Mouse (Mus musculus): Measurements from ENCODE around the gene Fsd1.
A peak's percentile ranks its signal among the peaks of the same experiment; 100 is the strongest.

Fsd1 gene

DNA sequence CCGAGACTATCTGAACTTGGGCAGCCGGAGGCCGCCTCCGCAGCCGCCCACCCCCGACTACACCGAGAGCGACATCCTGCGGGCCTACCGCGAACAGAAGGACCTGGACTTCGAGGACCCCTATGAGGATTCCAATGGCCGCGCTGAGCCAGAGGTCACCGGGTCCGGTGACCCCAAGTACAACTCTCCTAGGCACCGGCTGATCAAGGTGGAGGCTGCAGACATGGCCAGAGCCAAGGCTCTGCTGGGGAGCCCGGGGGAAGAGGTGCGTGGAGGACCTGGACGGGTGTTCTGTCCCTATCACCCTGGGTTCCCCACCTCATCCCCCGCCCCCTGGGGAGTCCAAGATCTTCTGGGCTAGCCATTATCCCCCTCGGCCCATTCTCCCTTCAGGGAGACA, 14.9 kb upstream of the Fsd1 start:
- H3K27me3 ChIP-seq (ENCODE audit: control insufficient read depth, insufficient read depth, low read length, poor library complexity, severe bottlenecking): no peaks in the 10 kb centered on the region
- no peaks in the 10 kb centered on the region for H3K36me3 ChIP-seq (ENCODE audit: control insufficient read depth, insufficient read depth, low read length, poor library complexity, severe bottlenecking)
- no peak for DNase-seq (ENCODE audit: low read depth, low spot score)

DNA sequence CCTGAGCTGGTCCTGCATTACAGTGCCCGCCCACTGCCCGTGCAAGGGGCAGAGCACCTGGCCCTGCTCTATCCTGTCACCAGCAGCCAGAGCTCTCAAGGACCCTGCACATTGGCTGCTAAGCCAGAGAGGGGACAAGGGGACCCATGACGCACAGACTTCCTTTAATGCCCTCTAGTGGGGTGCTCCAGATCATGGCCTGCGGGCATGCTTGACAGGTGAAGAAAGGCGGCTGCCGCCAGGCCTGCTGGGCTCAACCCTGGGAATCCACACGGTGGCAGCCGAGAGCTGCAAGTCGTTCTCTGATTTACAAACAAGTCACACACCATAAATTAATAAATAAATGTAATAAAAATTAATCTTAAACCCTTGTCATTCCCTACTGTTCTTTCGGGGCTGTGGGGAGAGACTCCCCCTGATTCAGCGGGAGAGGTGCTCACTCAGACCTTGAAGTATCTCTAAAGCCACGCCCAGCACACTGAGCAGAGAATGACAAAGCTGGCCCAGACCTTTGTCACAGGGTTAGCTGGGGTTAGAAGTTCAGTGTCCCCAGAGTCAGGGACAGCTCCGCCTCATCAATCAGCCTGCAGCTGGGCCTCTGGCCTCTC, 9.9 kb upstream of the Fsd1 start:
- DNase-seq (ENCODE audit: low read depth, low spot score): peak; percentile 84
- H3K36me3 ChIP-seq (ENCODE audit: control insufficient read depth, insufficient read depth, low read length, poor library complexity, severe bottlenecking): no peaks in the 10 kb centered on the region

DNA sequence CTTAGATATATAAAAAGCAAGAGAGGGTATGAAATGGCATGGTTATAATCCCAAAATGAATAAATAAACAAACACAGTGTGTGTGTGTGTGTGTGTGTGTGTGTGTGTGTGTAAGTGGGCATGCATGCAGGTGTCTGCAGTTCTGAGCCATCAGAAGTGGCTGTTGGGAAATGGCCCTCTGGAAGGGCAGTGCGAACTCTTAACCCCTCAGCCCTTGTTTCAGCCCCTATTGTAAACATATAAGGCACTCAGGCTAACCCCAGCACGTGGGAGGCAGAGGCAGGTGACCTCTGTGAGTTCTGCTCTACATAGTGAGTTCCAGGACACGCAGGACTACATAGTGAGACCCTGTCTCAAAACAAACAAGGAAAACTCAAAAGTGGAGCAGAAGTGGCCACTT, 9.0 kb upstream of the Fsd1 start:
- DNase-seq (ENCODE audit: low read depth, low spot score): no peak
- H3K36me3 ChIP-seq (ENCODE audit: control insufficient read depth, insufficient read depth, low read length, poor library complexity, severe bottlenecking): no peaks in the 10 kb centered on the region
- H3K27me3 ChIP-seq (ENCODE audit: control insufficient read depth, insufficient read depth, low read length, poor library complexity, severe bottlenecking): no peaks in the 10 kb centered on the region

More for the DNA sequence above, 9.9 kb upstream of the Fsd1 start:
- no peaks in the 10 kb centered on the region for H3K27me3 ChIP-seq (ENCODE audit: control insufficient read depth, insufficient read depth, low read length, poor library complexity, severe bottlenecking)

DNA sequence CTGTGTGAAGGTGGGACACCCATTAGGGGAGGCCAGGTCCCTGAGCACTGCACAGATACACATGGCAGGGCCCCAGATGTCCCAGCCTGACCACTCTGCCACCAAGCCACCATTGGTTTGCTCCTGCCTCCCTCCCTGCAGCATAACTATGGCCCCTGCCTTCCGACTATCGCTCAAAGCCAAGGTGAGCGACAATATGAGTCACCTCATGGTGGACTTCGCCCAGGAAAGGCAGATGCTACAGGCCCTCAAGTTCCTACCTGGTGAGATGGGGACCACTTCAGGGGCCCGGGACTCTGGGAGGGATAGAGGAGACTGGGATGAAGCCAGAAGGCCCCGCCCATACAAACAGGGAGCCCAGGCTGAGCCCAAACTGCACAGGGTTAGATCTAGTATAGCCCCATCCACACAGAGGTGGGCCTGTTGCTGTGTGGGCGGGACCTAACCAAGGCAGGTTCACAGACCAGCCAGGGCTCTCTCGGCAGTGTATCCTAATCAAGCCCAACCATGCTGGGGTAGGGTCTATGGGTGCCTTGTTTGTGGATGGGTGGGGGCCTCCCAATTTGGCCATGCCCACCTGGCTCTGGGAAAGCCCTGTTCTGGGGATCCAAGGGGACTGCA, 4.1 kb downstream of the Fsd1 start:
- H3K36me3 ChIP-seq (ENCODE audit: control insufficient read depth, insufficient read depth, low read length, poor library complexity, severe bottlenecking): no peaks in the 10 kb centered on the region
- no peak for DNase-seq (ENCODE audit: low read depth, low spot score)
- H3K27me3 ChIP-seq (ENCODE audit: control insufficient read depth, insufficient read depth, low read length, poor library complexity, severe bottlenecking): no peaks in the 10 kb centered on the region

DNA sequence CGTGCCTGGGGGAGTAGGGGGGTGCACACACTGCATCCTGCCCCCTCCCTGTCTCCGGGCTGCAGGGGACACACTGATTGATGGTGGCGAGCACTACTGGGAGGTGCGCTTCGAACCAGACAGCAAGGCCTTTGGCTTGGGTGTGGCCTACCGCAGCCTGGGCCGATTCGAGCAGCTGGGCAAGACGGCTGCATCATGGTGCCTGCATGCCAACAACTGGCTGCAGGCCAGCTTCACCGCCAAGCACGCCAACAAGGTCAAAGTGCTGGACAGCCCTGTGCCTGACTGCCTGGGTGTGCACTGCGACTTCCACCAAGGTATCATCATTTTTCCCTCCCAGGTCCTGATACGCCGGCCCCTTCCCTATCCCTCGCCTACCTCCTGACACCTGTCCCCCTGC, 9.7 kb downstream of the Fsd1 start:
- no peaks in the 10 kb centered on the region; the same call in 1 of the 2 replicates for H3K27me3 ChIP-seq (ENCODE audit: control insufficient read depth, insufficient read depth, low read length, poor library complexity, severe bottlenecking)
- H3K36me3 ChIP-seq (ENCODE audit: control insufficient read depth, insufficient read depth, low read length, poor library complexity, severe bottlenecking): no peaks in the 10 kb centered on the region
- DNase-seq (ENCODE audit: low read depth, low spot score): no peak

DNA sequence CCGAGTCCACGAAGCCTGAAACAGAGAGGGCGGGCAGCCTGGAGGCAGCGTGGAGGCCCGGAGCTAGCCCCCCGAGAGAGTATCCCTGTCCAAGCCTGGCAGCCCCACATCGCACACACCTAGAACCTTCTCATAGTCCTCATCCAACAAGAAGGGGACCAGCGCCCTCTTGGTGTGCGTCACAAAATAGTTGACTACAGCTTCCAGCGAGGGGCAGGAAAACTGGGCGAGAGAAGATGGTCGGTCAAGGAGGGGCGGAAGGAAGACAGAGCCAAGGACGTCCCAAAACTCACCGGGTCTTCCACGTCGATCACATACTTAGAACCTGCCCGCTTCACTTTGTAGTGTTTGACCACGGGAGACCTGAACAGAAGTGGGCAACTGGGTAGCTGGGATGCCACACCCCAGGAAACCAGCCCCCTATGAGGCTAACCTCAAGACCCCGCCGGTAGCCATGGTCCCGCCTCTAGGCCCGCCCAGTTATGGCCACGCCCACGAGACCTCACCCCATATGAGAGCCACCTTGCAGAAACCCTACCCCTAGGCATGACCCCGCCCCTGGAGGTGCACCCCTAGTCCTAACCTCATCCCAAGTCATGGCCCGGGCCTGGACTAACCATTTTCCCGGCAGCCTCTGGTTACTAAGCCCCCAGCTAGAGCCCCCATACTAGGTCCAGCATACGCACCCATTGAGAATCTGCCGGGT, 13.6 kb downstream of the Fsd1 start:
- Histone ChIP-seq H3K36me3 (ENCODE audit: control insufficient read depth, insufficient read depth, low read length, poor library complexity, severe bottlenecking) (no peaks in the 10 kb centered on the region), H3K27me3 (ENCODE audit: control insufficient read depth, insufficient read depth, low read length, poor library complexity, severe bottlenecking) (no peaks in the 10 kb centered on the region; the same call in 1 of the 2 replicates)
- DNase-seq (ENCODE audit: low read depth, low spot score): no peak

DNA sequence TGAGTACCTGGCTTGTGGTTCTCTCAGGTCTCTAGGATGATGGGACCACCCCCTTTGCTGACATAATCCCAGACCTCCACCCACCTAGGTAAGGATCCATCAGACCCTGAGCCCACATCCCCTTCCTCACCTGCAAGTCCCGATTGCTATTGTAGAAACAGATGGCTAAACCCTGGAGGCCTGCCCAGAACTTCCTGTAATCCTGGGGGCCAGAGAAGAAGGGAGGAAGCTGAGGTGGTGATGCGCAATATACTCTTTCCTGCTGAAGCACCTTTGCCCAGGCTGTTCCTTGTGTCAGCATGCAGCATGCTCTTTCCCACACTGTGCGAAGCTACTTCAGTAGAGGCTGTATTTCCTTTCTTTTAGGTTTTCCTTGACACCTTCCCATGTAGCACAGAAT, 16.7 kb downstream of the Fsd1 start:
- H3K36me3 ChIP-seq (ENCODE audit: control insufficient read depth, insufficient read depth, low read length, poor library complexity, severe bottlenecking): no peaks in the 10 kb centered on the region
- no peaks in the 10 kb centered on the region; the same call in 1 of the 2 replicates for H3K27me3 ChIP-seq (ENCODE audit: control insufficient read depth, insufficient read depth, low read length, poor library complexity, severe bottlenecking)
- no peak for DNase-seq (ENCODE audit: low read depth, low spot score)

DNA sequence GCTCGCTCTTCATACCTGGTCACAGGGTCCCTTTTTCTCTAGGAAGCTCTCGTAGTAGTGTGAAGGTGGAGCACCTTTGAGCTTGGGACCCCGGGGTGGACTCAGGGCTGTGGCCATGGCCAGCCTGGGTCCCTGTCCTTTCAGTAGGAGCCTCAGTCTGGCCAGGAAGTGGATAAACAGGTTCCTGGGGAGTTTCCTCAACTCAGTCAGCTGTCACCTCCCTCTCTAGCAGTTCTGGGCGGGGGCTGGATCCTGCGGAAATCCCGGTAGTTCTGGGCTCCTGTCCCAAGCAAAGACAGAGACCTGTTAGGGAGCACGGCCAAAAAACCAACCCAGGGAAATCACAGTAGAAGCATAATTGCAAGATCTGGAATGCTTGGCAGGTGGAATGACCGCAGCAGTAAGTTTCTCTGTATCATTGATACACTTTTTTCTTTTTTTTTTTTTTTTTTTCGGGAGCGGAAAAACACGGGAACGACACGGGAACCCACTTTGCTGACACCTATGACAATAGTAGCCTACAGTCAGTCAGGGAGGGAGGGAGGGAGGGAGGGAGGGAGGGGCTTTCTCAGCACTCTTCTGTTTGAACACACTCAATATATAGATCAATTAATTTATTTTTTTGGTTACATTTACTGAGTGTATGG, 19.2 kb downstream of the Fsd1 start, which contains the start of the genes Stap2 and Mpnd:
TSS of gene Stap2 (minus strand) at position 170 of the 647 bp plus-strand sequence.
TSS of gene Mpnd (plus strand) at position 297 of the 647 bp plus-strand sequence.
- Histone ChIP-seq H3K36me3 (ENCODE audit: control insufficient read depth, insufficient read depth, low read length, poor library complexity, severe bottlenecking) (no peaks in the 10 kb centered on the region), H3K27me3 (ENCODE audit: control insufficient read depth, insufficient read depth, low read length, poor library complexity, severe bottlenecking) (no peaks in the 10 kb centered on the region; the same call in 1 of the 2 replicates)
- peak; percentile 89 for DNase-seq (ENCODE audit: low read depth, low spot score)

DNA sequence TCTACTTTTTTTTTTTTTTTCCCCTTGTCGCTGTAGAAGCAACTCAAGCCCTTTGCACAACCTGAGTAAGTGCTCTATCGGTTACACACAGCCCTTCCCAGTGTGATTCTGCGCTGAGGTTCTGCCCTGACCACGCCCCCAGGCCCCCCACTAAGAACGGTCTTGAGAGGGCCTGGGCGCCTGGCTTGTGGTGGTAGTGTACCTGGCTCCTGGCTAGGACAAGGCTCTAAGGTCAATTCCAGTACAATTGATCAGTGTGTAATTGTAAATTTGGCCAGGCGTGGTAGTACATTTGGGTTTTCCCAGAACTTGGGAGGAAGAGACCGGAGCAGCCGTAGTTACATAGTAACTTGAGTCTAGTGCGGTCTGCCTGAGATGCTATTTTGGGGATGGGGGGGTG, 20.6 kb downstream of the Fsd1 start:
- no peak for DNase-seq (ENCODE audit: low read depth, low spot score)
- Histone ChIP-seq H3K27me3 (ENCODE audit: control insufficient read depth, insufficient read depth, low read length, poor library complexity, severe bottlenecking) (no peaks in the 10 kb centered on the region), H3K36me3 (ENCODE audit: control insufficient read depth, insufficient read depth, low read length, poor library complexity, severe bottlenecking) (0 out of 2 replicates have a peak, but pooled peaks cover 2% of the 10 kb centered on the region)

DNA sequence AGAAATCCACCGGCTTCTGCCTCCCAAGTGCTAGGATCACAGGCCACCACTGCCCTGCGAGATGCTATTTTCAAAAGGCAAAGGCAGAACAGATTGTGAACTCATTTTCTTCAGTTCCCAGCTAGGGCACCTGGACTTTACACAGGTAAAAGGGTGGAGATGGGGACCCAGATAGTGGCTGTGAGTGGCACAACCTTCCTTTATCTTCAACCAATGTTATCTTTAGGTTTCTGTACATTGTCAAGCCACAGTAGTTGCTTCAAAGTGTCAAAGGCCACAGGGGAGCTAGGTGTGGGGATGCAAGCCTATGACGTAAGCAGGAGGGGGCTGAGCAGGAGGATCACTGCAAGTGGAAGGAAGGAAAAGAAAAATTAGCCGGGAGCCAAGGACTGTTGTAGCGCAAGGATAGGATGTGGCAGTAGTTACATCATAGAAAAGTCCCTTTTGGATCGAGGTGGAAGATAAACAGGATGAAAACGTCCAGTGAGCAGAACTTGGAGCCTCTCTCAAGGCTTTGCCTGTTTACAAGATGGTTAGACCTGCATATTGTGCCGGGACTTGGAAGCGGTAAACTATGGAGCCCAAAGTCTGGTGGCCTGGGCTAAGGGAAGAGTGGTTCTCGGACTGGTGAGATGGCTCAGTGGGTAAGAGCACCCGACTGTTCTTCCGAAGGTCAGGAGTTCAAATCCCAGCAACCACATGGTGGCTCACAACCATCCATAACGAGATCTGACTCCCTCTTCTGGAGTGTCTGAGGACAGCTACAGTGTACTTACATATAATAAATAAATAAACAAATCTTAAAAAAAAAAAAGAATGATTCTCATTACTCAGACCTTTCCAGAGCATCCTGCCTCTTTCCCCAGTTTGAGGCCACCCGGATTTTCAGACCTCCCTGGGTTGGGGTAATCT, 21.4 kb downstream of the Fsd1 start:
- no peaks in the 10 kb centered on the region for H3K27me3 ChIP-seq (ENCODE audit: control insufficient read depth, insufficient read depth, low read length, poor library complexity, severe bottlenecking)
- DNase-seq (ENCODE audit: low read depth, low spot score): no peak
- 0 out of 2 replicates have a peak, but pooled peaks cover 2% of the 10 kb centered on the region for H3K36me3 ChIP-seq (ENCODE audit: control insufficient read depth, insufficient read depth, low read length, poor library complexity, severe bottlenecking)

DNA sequence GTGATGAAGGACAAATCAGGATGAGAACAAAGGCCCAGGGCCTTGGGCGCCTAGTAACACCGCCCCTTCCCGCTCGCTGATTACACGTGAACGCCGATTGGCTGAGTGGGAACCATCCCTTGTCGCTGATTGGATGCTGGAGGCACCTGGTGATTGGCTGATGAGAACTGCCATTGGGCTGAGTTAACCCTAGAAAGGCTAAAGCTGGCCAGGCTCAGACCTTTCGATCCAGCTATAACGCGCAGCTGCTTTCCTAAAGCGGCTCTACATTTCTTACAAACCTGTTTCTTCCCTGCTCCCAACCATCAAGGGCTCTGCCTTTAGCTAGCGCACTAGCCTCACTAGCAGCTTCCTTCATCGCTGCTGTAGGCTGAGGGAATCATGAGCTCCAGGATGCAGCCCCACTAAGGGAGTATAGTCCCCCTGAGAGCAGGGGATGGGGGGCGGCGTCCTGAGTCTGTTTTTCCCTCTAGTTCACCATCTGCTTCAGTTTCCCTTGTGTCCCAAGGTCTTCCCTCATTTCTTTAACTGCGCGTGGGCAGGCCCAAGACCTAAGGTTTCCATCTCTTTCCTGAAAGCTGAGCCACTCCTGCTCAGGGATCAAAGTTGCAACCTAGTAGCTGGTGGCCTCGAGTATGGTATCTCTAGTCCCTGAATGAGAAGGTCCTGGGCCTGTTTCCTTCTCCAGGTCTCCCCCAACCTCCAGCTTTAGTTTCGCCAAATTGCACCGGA, 22.2 kb downstream of the Fsd1 start:
- DNase-seq (ENCODE audit: low read depth, low spot score): peak; percentile 95
- H3K27me3 ChIP-seq (ENCODE audit: control insufficient read depth, insufficient read depth, low read length, poor library complexity, severe bottlenecking): no peaks in the 10 kb centered on the region
- peaks cover 2% of the 10 kb centered on the region for H3K36me3 ChIP-seq (ENCODE audit: control insufficient read depth, insufficient read depth, low read length, poor library complexity, severe bottlenecking)

DNA sequence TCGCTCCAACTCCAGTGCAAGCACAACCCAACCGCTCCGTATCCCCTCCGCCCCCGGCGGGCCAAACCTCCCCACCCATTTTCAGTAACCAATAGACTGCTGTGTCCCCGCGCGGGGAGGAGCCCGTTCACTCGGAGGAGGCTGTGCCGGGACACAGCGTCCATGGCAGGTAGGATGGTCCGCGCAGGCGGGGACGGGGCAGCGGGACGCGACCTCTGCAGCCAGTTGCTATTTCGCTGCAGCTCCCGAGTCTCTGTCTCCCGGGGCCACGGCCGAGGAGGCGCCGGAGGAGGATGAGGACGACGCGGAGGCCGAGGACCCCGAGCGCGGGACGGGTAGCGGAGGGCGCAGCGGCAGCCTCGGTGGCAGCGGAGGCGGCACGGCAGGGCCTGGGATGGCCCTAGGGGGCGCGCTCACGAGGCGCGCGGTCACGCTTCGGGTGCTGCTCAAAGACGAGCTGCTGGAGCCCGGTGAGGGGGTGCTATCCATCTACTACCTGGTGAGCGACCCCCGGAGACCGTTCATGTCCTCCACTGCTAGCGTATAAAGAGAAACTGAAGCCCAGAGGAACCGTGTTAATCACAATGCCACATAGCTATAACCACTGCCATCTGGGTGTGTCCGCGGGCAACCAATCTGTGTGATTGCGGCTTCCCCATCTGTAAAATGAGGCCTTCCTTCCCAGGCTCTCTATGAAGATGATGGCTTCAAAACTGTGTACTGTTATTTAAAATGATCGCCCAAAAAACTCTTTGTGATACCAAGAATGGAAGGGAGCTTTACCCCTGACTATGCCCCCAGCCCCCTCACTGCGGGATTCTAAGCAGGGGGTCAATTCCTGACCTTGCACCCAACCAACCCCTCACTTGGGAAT, 23.0 kb downstream of the Fsd1 start:
- peaks cover 2% of the 10 kb centered on the region for H3K36me3 ChIP-seq (ENCODE audit: control insufficient read depth, insufficient read depth, low read length, poor library complexity, severe bottlenecking)
- DNase-seq (ENCODE audit: low read depth, low spot score): peak; percentile 88
- no peaks in the 10 kb centered on the region for H3K27me3 ChIP-seq (ENCODE audit: control insufficient read depth, insufficient read depth, low read length, poor library complexity, severe bottlenecking)

DNA sequence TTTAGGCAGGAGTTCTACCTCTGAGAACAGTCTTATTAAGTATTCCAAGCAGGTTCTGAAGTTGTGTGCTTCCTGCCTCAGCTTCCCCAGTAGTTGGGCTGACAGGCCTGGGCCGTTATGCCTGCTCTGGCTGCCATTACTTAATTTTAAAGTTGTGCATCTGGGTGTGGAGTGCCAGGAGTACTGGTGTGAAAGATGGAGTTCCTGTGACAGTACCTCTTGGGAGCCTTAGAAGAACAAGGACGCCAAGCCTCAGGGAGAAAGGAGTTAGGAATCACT, 23.6 kb downstream of the Fsd1 start:
- no peak for DNase-seq (ENCODE audit: low read depth, low spot score)
- H3K27me3 ChIP-seq (ENCODE audit: control insufficient read depth, insufficient read depth, low read length, poor library complexity, severe bottlenecking): no peaks in the 10 kb centered on the region
- peaks cover 2% of the 10 kb centered on the region for H3K36me3 ChIP-seq (ENCODE audit: control insufficient read depth, insufficient read depth, low read length, poor library complexity, severe bottlenecking)
